Mouse (Mus musculus) liver, embryonic 15.5 days (tissue): ENCODE results near the gene Ncf4. TPM values are rescaled to one million over a fixed set of nuclear protein-coding genes. Genes with fewer than 3 reads are reported as not detected.

Experiments
- microRNA-seq: library from miRNA; unstranded; fragments of <30 nt; microRNA quantifications from one replicate; pipeline ENCODE4, GENCODE M21; 2016
- polyA plus RNA-seq: library from polyadenylated mRNA; unstranded; fragments of >200 nt; fragmentation: Nextera tagmentation; extraction: Ambion mirVana; gene quantifications from 2 replicates; pipeline ENCODE4 v1.2.1, GENCODE M21; 2015

Gene Ncf4
- polyA plus RNA-seq, 1 experiment from 2014 or later, result 46.6 TPM

Small RNA genes lying within 50 kb of the gene (microRNA-seq; reads per million reads assigned to microRNA genes)
- not detected for gene Mir7676-1

Other genes starting within 250 kb of the Ncf4 start
- gene Cacng2, start 124.8 kb upstream of the Ncf4 start, polyA plus RNA-seq, result not detected in 2 replicates
- 31.5 and 34.0 TPM in 2 replicates for gene Ift27, start 70.7 kb upstream of the Ncf4 start, polyA plus RNA-seq
- gene Pvalb, start 38.4 kb upstream of the Ncf4 start, polyA plus RNA-seq, result not detected in 2 replicates
- gene Csf2rb2, start 60.9 kb downstream of the Ncf4 start, polyA plus RNA-seq, result 1.4 and 1.5 TPM in 2 replicates
- gene Csf2rb, start 81.0 kb downstream of the Ncf4 start, polyA plus RNA-seq, result 7.2 and 7.4 TPM in 2 replicates
- gene Tex33, start 151.1 kb downstream of the Ncf4 start, polyA plus RNA-seq, result not detected in 2 replicates
- 200 and 245 TPM in 2 replicates for gene Tst, start 161.1 kb downstream of the Ncf4 start, polyA plus RNA-seq
- gene Mpst, start 161.6 kb downstream of the Ncf4 start, polyA plus RNA-seq, result 5.6 and 5.8 TPM in 2 replicates
- gene Kctd17, start 183.8 kb downstream of the Ncf4 start, polyA plus RNA-seq, result 4.5 and 4.6 TPM in 2 replicates
- gene Tmprss6, start 223.8 kb downstream of the Ncf4 start, polyA plus RNA-seq, result 22.0 and 29.2 TPM in 2 replicates